Mouse (Mus musculus) embryonic fibroblast, embryonic 13.5 days (primary cell): Measurements from ENCODE around the gene Ceacam1.

Experiments
- CTCF ChIP-seq: IDR thresholded peaks from 2 replicates; pipeline ENCODE4 v1.5.1; 2011; ENCODE audit warnings: mild to moderate bottlenecking, control low read depth, low read length, moderate library complexity, borderline replicate concordance; ENCODE audit not compliant: insufficient read depth
- POLR2A ChIP-seq: IDR thresholded peaks from 2 replicates; pipeline ENCODE4 v1.6.1; 2011; ENCODE audit warnings: low read depth, mild to moderate bottlenecking, control low read depth, low read length, moderate library complexity

DNA sequence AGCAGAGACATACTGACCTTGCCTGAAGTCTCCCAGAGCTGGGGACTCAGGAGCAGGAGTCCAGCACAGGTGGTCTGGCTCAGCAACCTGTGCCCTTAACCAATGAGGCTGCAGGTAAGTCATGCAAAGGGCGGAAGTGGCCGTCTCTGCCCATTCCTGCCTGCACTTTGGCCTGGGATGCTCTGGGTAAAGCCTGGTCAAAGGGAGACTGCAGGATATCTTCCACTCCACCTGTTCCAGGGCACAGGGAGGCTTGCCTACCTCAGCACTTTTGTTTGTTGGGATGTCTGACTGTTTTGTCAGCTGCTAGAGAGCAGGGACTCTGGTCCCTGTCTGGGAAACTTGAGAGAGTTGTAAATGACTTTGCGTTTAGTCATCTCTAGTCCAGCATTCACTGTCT is 25.3 kb downstream of the Ceacam1 start:
- TF ChIP-seq CTCF, result no peak
- no peak for TF ChIP-seq POLR2A
